Mouse (Mus musculus) neural tube, embryonic 12.5 days (tissue): Measurements from ENCODE around the gene Ripk4. TPM values are rescaled to one million over a fixed set of nuclear protein-coding genes. Genes with fewer than 3 reads are reported as not detected.

Experiments
- ATAC-seq: fragments of 200-750 bp; cut with Nextera tagmentation; 2 replicates; pipeline ENCODE4 v1.8.0; 2017; ENCODE audit warnings: low read depth, mild to moderate bottlenecking, moderate TSS enrichment, moderate library complexity; ENCODE audit not compliant: low FRiP score
- H3K27ac ChIP-seq: fragments of 300-500 bp; sonication (generic); 2 replicates; pipeline ENCODE4 v1.5.1; 2016
- H3K27me3 ChIP-seq: fragments of 300-500 bp; sonication (generic); replicated peaks from 2 replicates; pipeline ENCODE4 v1.6.1; 2016; ENCODE audit warnings: mild to moderate bottlenecking
- H3K36me3 ChIP-seq: fragments of 300-500 bp; sonication (generic); 2 replicates; pipeline ENCODE4 v1.6.1; 2016; ENCODE audit warnings: mild to moderate bottlenecking
- H3K4me1 ChIP-seq: fragments of 300-500 bp; sonication (generic); 2 replicates; pipeline ENCODE4 v1.6.1; 2016
- H3K4me2 ChIP-seq: fragments of 300-500 bp; sonication (generic); replicated peaks from 2 replicates; pipeline ENCODE4 v1.6.1; 2016; ENCODE audit warnings: mild to moderate bottlenecking
- H3K4me3 ChIP-seq: fragments of 300-500 bp; sonication (generic); 2 replicates; pipeline ENCODE4 v1.5.1; 2016
- H3K9ac ChIP-seq: fragments of 300-500 bp; sonication (generic); 2 replicates; pipeline ENCODE4 v1.6.1; 2016; ENCODE audit warnings: mild to moderate bottlenecking
- H3K9me3 ChIP-seq: fragments of 300-500 bp; sonication (generic); 2 replicates; pipeline ENCODE4 v1.6.1; 2016; ENCODE audit warnings: mild to moderate bottlenecking
- WGBS: fragments of 180-500 bp; shearing (Covaris S2); methylation state at CpG from one replicate; pipeline ENCODE4 v1.1.7; 2016; 5-methylcytosine and 5-hydroxymethylcytosine counted together
- polyA plus RNA-seq: library from polyadenylated mRNA; unstranded; fragments of >200 nt; fragmentation: Nextera tagmentation; extraction: Ambion mirVana; gene quantifications from 2 replicates; pipeline ENCODE4 v1.2.1, GENCODE M21; 2016

Gene Ripk4
- polyA plus RNA-seq, 1 experiment from 2014 or later: 1.4 TPM

GRCm38 (mm10) chr16:97763990-97764340 lies 378 bp upstream of the Ripk4 start:
- peaks cover 62% of the 10 kb centered on the region for H3K27me3 ChIP-seq
- ATAC-seq: no peak

DNA sequence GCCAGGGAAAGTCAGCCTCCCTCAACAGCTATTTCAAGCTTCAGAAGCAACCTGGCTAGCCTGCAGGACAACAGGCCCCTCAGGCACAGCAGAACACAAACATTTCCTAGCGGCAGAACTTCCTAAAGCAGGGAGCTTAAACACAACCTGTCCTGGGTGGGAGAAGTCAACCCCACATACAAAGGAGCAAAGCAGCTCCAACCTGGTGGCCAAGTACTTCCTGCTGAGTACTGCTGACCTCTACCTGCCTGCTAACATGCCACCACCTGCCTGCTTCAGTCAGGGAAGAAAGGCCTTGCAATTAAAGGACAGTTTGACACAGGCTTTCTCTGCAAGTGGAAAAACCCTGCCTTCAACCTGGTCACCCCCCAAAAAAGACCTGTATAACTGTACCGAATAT lies 1.8 kb downstream of the Ripk4 start:
- Histone ChIP-seq H3K9ac (no peak overlapping the region), H3K4me3 (no peak overlapping the region), H3K36me3 (no peaks in the 10 kb centered on the region), H3K4me2 (no peak overlapping the region), H3K27me3 (peaks cover 61% of the 10 kb centered on the region), H3K4me1 (peaks cover 6% of the 10 kb centered on the region), H3K9me3 (no peaks in the 10 kb centered on the region), H3K27ac (no peak overlapping the region)
- no peak for ATAC-seq
- 53% methylated on average over 2 of the region's 2 CpGs for WGBS

More at GRCm38 (mm10) chr16:97763990-97764340, 378 bp upstream of the Ripk4 start:
- H3K9ac ChIP-seq: no peak overlapping the region
- 9% methylated on average over 13 of the region's 13 CpGs for WGBS
- H3K4me3 ChIP-seq: peak overlapping the region; percentile 40; the same call in 1 of the 2 replicates
- peaks cover 6% of the 10 kb centered on the region for H3K4me1 ChIP-seq
- H3K4me2 ChIP-seq: peak overlapping the region; percentile 72
- no peaks in the 10 kb centered on the region for H3K9me3 ChIP-seq
- no peaks in the 10 kb centered on the region for H3K36me3 ChIP-seq
- H3K27ac ChIP-seq: no peak overlapping the region

GRCm38 (mm10) chr16:97759681-97760080 lies 3.9 kb downstream of the Ripk4 start:
- Histone ChIP-seq H3K4me1 (peaks cover 6% of the 10 kb centered on the region), H3K9me3 (no peaks in the 10 kb centered on the region), H3K27ac (no peak overlapping the region), H3K36me3 (no peaks in the 10 kb centered on the region), H3K9ac (no peak overlapping the region), H3K4me3 (no peak overlapping the region), H3K27me3 (peaks cover 40% of the 10 kb centered on the region), H3K4me2 (no peak overlapping the region)
- no peak for ATAC-seq
- whole genome bisulfite sequencing: 41% methylated on average over 3 of the region's 3 CpGs

- Histone ChIP-seq H3K4me1 (peaks cover 1% of the 10 kb centered on the region), H3K27me3 (peaks cover 26% of the 10 kb centered on the region), H3K27ac (no peak overlapping the region), H3K36me3 (no peaks in the 10 kb centered on the region), H3K9ac (no peak overlapping the region), H3K4me3 (no peak overlapping the region), H3K9me3 (no peaks in the 10 kb centered on the region), H3K4me2 (no peak overlapping the region)
- ATAC-seq: no peak
- WGBS: 90% methylated on average over 2 of the region's 2 CpGs
Observed at GRCm38 (mm10) chr16:97758288-97758687, 5.3 kb downstream of the Ripk4 start.

DNA sequence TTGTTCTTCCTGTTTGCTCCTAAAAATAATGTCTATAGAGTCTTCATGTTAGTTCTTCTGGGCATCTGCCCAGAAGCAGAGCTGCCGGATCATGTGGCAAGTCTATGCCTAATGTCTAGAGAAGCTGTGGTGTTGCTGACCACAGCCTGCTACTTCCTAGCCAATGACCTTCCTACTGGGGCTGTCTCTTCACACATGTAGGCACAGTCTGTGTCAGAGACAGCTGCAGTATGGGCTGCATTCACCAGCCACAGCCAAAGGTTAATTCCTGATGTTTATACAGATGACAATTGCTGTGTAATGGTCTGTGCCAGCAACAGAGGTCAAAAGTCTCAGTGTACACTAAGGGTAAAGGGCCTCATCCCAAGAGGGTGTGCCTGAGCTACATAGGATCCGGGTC lies 7.1 kb downstream of the Ripk4 start:
- H3K27me3 ChIP-seq: peaks cover 8% of the 10 kb centered on the region
- WGBS: 72% methylated on average over 2 of the region's 2 CpGs
- no peak for ATAC-seq

GRCm38 (mm10) chr16:97752316-97752941 lies 11.2 kb downstream of the Ripk4 start:
- Histone ChIP-seq H3K9me3 (no peaks in the 10 kb centered on the region), H3K36me3 (no peaks in the 10 kb centered on the region), H3K4me1 (no peaks in the 10 kb centered on the region), H3K9ac (no peak overlapping the region), H3K27ac (no peak overlapping the region), H3K4me2 (no peak overlapping the region), H3K4me3 (no peak overlapping the region), H3K27me3 (no peaks in the 10 kb centered on the region)
- ATAC-seq: no peak
- WGBS: 92% methylated on average over 3 of the region's 3 CpGs

More for the DNA sequence above, 7.1 kb downstream of the Ripk4 start:
- H3K4me1 ChIP-seq: no peaks in the 10 kb centered on the region
- no peak overlapping the region for H3K9ac ChIP-seq
- H3K9me3 ChIP-seq: no peaks in the 10 kb centered on the region
- no peak overlapping the region for H3K4me3 ChIP-seq
- H3K27ac ChIP-seq: no peak overlapping the region
- H3K4me2 ChIP-seq: no peak overlapping the region
- H3K36me3 ChIP-seq: no peaks in the 10 kb centered on the region

DNA sequence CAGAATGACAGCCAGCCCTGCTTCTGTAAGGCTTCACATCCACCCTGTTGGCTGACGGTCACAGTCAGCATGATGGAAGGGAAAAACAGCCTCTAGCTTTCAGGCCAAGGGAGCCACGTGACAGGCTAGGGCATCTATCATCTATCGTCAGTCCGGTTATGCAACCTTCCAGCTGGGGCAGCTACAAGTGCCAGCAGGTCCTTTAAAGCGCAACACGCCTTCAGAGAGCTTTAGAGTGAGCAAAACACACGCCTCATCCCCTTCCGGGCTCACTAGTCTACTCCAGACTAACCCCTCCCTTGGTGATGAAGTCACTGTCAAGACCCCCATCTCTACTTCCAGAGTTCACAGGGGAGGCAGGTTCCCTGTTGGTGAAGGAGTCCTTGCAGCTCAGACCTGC lies 11.7 kb downstream of the Ripk4 start:
- H3K4me2 ChIP-seq: no peak overlapping the region
- no peaks in the 10 kb centered on the region for H3K27me3 ChIP-seq
- H3K36me3 ChIP-seq: no peaks in the 10 kb centered on the region
- H3K4me1 ChIP-seq: no peaks in the 10 kb centered on the region
- 79% methylated on average over 8 of the region's 8 CpGs for WGBS
- no peaks in the 10 kb centered on the region for H3K9me3 ChIP-seq
- no peak overlapping the region for H3K27ac ChIP-seq
- no peak overlapping the region for H3K9ac ChIP-seq
- H3K4me3 ChIP-seq: no peak overlapping the region
- ATAC-seq: no peak

DNA sequence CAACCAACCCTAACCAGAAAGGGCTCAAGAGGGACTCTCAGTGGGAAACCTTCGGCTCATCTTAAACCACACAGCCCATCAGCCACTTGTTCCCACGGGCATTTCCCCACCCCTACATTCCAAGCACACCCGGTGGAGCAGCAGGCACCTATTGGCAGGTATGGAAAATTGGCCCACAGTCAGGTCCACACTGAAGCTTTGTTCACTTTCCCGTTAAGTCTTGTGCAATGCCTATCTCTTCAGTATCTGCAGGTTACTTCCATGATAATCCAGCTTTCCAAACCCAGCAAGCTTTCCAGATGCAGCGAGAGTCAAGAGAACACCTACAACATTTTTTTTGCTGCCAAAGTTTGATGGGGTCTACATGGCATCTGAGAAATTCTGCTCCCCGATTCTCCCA lies 15.2 kb downstream of the Ripk4 start:
- no peaks in the 10 kb centered on the region for H3K4me1 ChIP-seq
- no peaks in the 10 kb centered on the region for H3K27me3 ChIP-seq
- H3K9me3 ChIP-seq: no peaks in the 10 kb centered on the region
- no peak overlapping the region for H3K4me3 ChIP-seq
- no peak overlapping the region for H3K4me2 ChIP-seq
- H3K27ac ChIP-seq: no peak overlapping the region
- no peak for ATAC-seq
- WGBS: 93% methylated on average over 6 of the region's 6 CpGs
- H3K9ac ChIP-seq: no peak overlapping the region
- H3K36me3 ChIP-seq: no peaks in the 10 kb centered on the region

DNA sequence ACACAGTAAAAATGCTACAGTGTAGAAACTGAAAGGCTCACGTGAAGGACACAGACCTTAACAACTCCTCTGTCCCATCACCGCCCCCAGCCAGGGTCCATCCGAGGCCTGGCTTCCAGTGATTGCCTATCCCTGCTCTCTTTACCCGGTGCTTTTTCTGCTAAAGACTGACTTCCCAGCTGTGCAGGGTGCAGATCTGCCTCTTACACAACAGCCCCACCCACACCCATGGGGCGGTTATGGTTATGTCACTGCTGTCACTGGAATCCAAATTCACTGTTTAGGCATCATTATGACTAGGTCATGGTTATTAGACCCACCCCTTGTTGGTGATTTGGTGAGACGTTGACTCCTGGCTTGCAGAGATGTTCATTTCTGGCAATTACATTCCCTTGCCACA lies 25.6 kb downstream of the Ripk4 start:
- Histone ChIP-seq H3K27me3 (no peaks in the 10 kb centered on the region), H3K27ac (no peak overlapping the region), H3K4me2 (no peak overlapping the region), H3K4me3 (no peak overlapping the region), H3K36me3 (no peaks in the 10 kb centered on the region), H3K9ac (no peak overlapping the region), H3K9me3 (no peaks in the 10 kb centered on the region), H3K4me1 (no peaks in the 10 kb centered on the region)
- ATAC-seq: no peak
- 51% methylated on average over 6 of the region's 6 CpGs for WGBS

- no peak for ATAC-seq
- WGBS: 94% methylated on average over 2 of the region's 2 CpGs
- no peaks in the 10 kb centered on the region for H3K9me3 ChIP-seq
Observed at GRCm38 (mm10) chr16:97736562-97736961, 27.0 kb downstream of the Ripk4 start.

DNA sequence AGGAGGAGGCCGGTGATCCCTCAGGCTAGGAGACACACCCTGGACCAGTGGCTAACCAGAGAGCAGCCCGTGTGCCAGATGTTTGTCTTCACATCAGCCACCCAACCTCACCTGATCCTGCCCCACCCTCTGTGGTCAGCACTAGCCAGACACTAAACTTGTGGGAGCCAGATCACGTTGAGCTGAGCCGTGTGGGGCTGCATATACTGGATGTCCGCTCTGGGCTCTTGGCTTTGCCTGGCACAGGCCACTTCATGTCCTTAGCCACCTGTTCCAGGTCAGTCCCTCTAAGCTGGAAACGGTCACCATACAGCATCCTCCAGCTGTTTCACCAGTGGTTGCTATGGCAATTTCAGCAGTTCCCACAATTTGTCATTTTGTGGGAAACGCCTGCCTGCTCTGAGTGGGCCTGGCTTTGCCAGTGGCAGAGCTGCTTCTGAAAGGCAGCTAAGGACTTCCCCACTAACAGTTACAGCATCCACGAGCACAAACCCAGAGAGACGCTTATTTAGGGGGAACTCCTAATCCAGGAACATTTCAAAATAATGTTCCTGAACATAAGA lies 28.7 kb downstream of the Ripk4 start:
- no peak overlapping the region for H3K4me2 ChIP-seq
- H3K27ac ChIP-seq: no peak overlapping the region
- H3K9ac ChIP-seq: no peak overlapping the region
- no peaks in the 10 kb centered on the region for H3K36me3 ChIP-seq
- H3K27me3 ChIP-seq: no peaks in the 10 kb centered on the region
- no peaks in the 10 kb centered on the region for H3K9me3 ChIP-seq
- ATAC-seq: no peak
- WGBS: 72% methylated on average over 9 of the region's 9 CpGs
- no peak overlapping the region for H3K4me3 ChIP-seq
- no peaks in the 10 kb centered on the region for H3K4me1 ChIP-seq

More at GRCm38 (mm10) chr16:97736562-97736961, 27.0 kb downstream of the Ripk4 start:
- Histone ChIP-seq H3K27me3 (no peaks in the 10 kb centered on the region), H3K36me3 (no peaks in the 10 kb centered on the region), H3K9ac (no peak overlapping the region), H3K4me1 (no peaks in the 10 kb centered on the region), H3K27ac (no peak overlapping the region), H3K4me3 (no peak overlapping the region), H3K4me2 (no peak overlapping the region)

DNA sequence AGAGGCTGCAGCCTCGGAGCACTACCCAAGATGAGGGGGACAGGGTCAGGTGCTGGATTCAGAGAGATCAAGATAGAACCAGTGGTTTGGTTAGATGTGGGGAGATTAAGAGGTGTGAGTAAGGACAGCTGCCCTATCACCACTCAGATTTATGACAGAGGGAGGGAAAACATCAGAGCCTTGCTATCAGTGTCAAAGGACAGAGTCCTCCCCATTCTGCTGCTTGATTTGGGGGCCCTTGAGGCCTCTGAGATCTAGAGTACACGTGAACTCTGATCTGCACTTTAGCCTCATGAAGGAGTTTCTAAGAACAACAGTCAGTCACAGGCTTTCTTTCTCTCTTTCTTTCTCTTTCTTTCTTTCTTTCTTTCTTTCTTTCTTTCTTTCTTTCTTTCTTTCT lies 30.0 kb downstream of the Ripk4 start:
- H3K9ac ChIP-seq: no peak overlapping the region
- ATAC-seq: no peak
- H3K4me3 ChIP-seq: no peak overlapping the region
- H3K9me3 ChIP-seq: no peaks in the 10 kb centered on the region
- WGBS: 77% methylated on average over 2 of the region's 2 CpGs
- no peak overlapping the region for H3K4me2 ChIP-seq
- H3K36me3 ChIP-seq: no peaks in the 10 kb centered on the region
- H3K27ac ChIP-seq: no peak overlapping the region
- no peaks in the 10 kb centered on the region for H3K27me3 ChIP-seq
- H3K4me1 ChIP-seq: no peaks in the 10 kb centered on the region

- Histone ChIP-seq H3K27me3 (no peaks in the 10 kb centered on the region), H3K9me3 (no peaks in the 10 kb centered on the region), H3K4me3 (no peak overlapping the region), H3K36me3 (no peaks in the 10 kb centered on the region), H3K27ac (no peak overlapping the region), H3K4me1 (no peaks in the 10 kb centered on the region), H3K4me2 (no peak overlapping the region), H3K9ac (no peak overlapping the region)
- ATAC-seq: no peak
- 85% methylated on average over 1 of the region's 1 CpGs for WGBS
Observed at GRCm38 (mm10) chr16:97730321-97730720, 33.3 kb downstream of the Ripk4 start.
